Mouse (Mus musculus): ENCODE measurements at regions not wholly inside any gene's neighbourhood (a gene's known extent, or its start where the extent isn't known, plus 50 kb on each side); places are given as distances from the start of the nearest gene placed in this dataset.

GRCm38 (mm10) chr9:87310150-87310549 is 54.8 kb upstream of the Cep162 start:
- no peaks in the 10 kb centered on the region for H3K27me3 ChIP-seq
- H3K4me3 ChIP-seq (replicated peaks): no peak overlapping the region
- no peak overlapping the region for H3K9ac ChIP-seq
- H3K4me2 ChIP-seq: no peak overlapping the region
- 75% methylated on average over 6 of the region's 6 CpGs for WGBS
- ATAC-seq (replicated peaks; ENCODE audit: low FRiP score): no peak
- no peak overlapping the region for H3K27ac ChIP-seq
- no peaks in the 10 kb centered on the region for H3K36me3 ChIP-seq
- H3K9me3 ChIP-seq (replicated peaks): no peaks in the 10 kb centered on the region
- no peaks in the 10 kb centered on the region for H3K4me1 ChIP-seq

Measured in kidney, embryonic 15.5 days (tissue).